Mouse (Mus musculus): ENCODE data around the gene Tox2.

GRCm38 (mm10) chr2:163355666-163356065 lies 152.7 kb downstream of the Tox2 start:
- TF ChIP-seq HCFC1 (IDR thresholded peaks at IDR 0.05; ENCODE audit: borderline replicate concordance, insufficient read depth, low read length) (no peak), MAFK (IDR thresholded peaks at IDR 0.05; ENCODE audit: insufficient read depth, low read depth, low read length) (no peak), ZNF384 (IDR thresholded peaks at IDR 0.05; ENCODE audit: low read depth, low read length) (no peak)

Data from ES-E14 (cell line).